25 mouse cellular contexts compared by ENCODE assay signal in the genomic region with DNA sequence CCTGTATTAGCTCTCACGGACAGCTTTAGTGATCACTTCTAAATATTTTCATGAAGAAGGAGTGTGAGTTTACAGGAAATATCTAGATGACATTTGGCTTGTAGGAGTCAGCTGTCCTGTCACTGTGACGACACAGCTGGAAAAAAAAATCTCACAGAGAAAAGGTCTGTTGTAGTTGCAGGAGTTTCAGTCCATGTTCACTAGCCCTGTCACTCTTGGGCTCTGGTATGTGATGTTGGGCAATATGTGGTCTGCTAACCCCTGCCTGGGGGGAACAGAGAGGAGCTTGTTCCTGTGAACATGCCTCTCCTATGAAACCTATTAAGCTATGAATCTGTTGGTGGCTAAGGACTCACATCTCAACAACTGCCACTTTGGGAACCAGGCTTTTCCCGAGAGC.
A peak's percentile ranks its signal among the peaks of the same experiment; 100 is the strongest.
DNase-seq lines count a peak whose midpoint lies in the region; ATAC-seq and TF ChIP-seq lines count a peak whose summit lies in the region.
"Had no signal": no experiment of that assay in that cellular context is flagged by ENCODE, and none has a peak within 500 bp of the region (broad histone marks: within the 10 kb centered on the region; RNA-seq: fewer than 3 reads in every experiment).

No protein-coding gene starts in this region.

- no peak overlapping the region for H3K9ac ChIP-seq in heart, postnatal 0 days (replicated peaks; ENCODE audit: low read depth, low read length)
- no peak overlapping the region for H3K9ac ChIP-seq in lung, postnatal 0 days (replicated peaks; ENCODE audit: low read depth)
- H3K9ac ChIP-seq in hindbrain, embryonic 13.5 days, result no peak overlapping the region
- H3K9ac ChIP-seq: embryonic facial prominence, embryonic 15.5 days; forebrain, embryonic 15.5 days; kidney, embryonic 15.5 days; liver, embryonic 13.5 days; lung, embryonic 15.5 days; midbrain, embryonic 15.5 days; neural tube, embryonic 13.5 days had no signal

- no peak for TF ChIP-seq CTCF in heart, postnatal 0 days (IDR thresholded peaks at IDR 0.05; ENCODE audit: low read depth)
- TF ChIP-seq CTCF in lung, postnatal 0 days (IDR thresholded peaks at IDR 0.05), result no peak
- TF ChIP-seq CTCF in lung, adult 2 months (IDR thresholded peaks at IDR 0.05; ENCODE audit: insufficient read depth, low read length), result no peak

- H3K27ac ChIP-seq in heart, postnatal 0 days (ENCODE audit: low read depth), result peak overlapping the region; percentile 50
- H3K27ac ChIP-seq in lung, postnatal 0 days (ENCODE audit: low read length), result peak overlapping the region; percentile 34; the same call in 1 of the 2 replicates
- no peak overlapping the region for H3K27ac ChIP-seq in hindbrain, embryonic 13.5 days
- H3K27ac ChIP-seq: embryonic facial prominence, embryonic 15.5 days; forebrain, embryonic 15.5 days; heart, adult 2 months; kidney, embryonic 15.5 days; liver, embryonic 13.5 days; lung, embryonic 15.5 days; midbrain, embryonic 15.5 days; neural tube, embryonic 13.5 days had no signal

- no peak for TF ChIP-seq POLR2A in lung, adult 2 months (IDR thresholded peaks at IDR 0.05; ENCODE audit: borderline replicate concordance, extremely low read depth, low read depth, low read length)

- no peak for TF ChIP-seq EP300 in heart, postnatal 0 days (IDR thresholded peaks at IDR 0.05; ENCODE audit: low read depth)
- no peak for TF ChIP-seq EP300 in lung, postnatal 0 days (IDR thresholded peaks at IDR 0.05)

- no peak for DNase-seq in heart, postnatal 0 days (ENCODE audit: low spot score)
- DNase-seq in heart, postnatal 4 days, result no peak
- peak; percentile 74 for DNase-seq in lung, postnatal 0 days (ENCODE audit: low spot score)
- no peak for DNase-seq in lung, adult 2 months
- peak; percentile 45 for DNase-seq in lung, postnatal 10 days
- no peak for DNase-seq in thymus, adult 18-20 months
- DNase-seq: adrenal gland, postnatal 25 days; cerebellum, adult 9-10 months; heart, adult 2 months; layer of hippocampus, adult 9-11 months; liver, embryonic 13.5 days; retina, postnatal 1 day; right cerebral cortex, postnatal 25 days; spleen, adult 18-20 months; thymus, postnatal 14 days had no signal

- 0 out of 2 replicates have a peak, but pooled peaks have one; percentile 41 for ATAC-seq in heart, postnatal 0 days (ENCODE audit: insufficient read depth, low read depth)
- peak; percentile 79 for ATAC-seq in lung, postnatal 0 days
- ATAC-seq in hindbrain, embryonic 13.5 days (ENCODE audit: low FRiP score), result no peak
- ATAC-seq: forebrain, embryonic 15.5 days; hindbrain, embryonic 16.5 days; intestine, embryonic 16.5 days; midbrain, embryonic 15.5 days had no signal

- 75% methylated on average over 3 of the region's 3 CpGs for WGBS in heart, postnatal 0 days
- 61% methylated on average over 3 of the region's 3 CpGs for WGBS in lung, postnatal 0 days
- 70% methylated on average over 3 of the region's 3 CpGs for WGBS in lung, adult 2 months
- WGBS in hindbrain, embryonic 13.5 days, result 94% methylated on average over 3 of the region's 3 CpGs

- no peaks in the 10 kb centered on the region for H3K4me1 ChIP-seq in heart, postnatal 0 days (ENCODE audit: control insufficient read depth, insufficient read depth)
- H3K4me1 ChIP-seq in lung, postnatal 0 days (ENCODE audit: insufficient read depth, low read depth, low read length), result no peaks in the 10 kb centered on the region
- no peaks in the 10 kb centered on the region for H3K4me1 ChIP-seq in lung, adult 2 months (ENCODE audit: control insufficient read depth, insufficient read depth, low read length)
- no peaks in the 10 kb centered on the region for H3K4me1 ChIP-seq in hindbrain, embryonic 13.5 days (replicated peaks)
- H3K4me1 ChIP-seq: embryonic facial prominence, embryonic 15.5 days; forebrain, embryonic 15.5 days; kidney, embryonic 15.5 days; liver, embryonic 13.5 days; lung, embryonic 15.5 days; midbrain, embryonic 15.5 days; neural tube, embryonic 13.5 days had no signal

- H3K4me3 ChIP-seq in heart, postnatal 0 days (ENCODE audit: low read depth, low read length), result no peak overlapping the region
- H3K4me3 ChIP-seq in lung, postnatal 0 days (ENCODE audit: low read depth, low read length), result no peak overlapping the region
- H3K4me3 ChIP-seq in lung, adult 2 months (replicated peaks; ENCODE audit: extremely low read depth, low read depth, low read length), result no peak overlapping the region
- H3K4me3 ChIP-seq in hindbrain, embryonic 13.5 days, result no peak overlapping the region
- H3K4me3 ChIP-seq: embryonic facial prominence, embryonic 15.5 days; forebrain, embryonic 15.5 days; heart, adult 2 months; kidney, embryonic 15.5 days; liver, embryonic 13.5 days; lung, embryonic 15.5 days; midbrain, embryonic 15.5 days; myocyte; neural tube, embryonic 13.5 days had no signal

- H3K4me2 ChIP-seq in heart, postnatal 0 days (ENCODE audit: low read depth, low read length), result no peak overlapping the region
- H3K4me2 ChIP-seq in lung, postnatal 0 days (replicated peaks; ENCODE audit: low read depth, low read length), result no peak overlapping the region
- H3K4me2 ChIP-seq in hindbrain, embryonic 13.5 days, result no peak overlapping the region
- H3K4me2 ChIP-seq: embryonic facial prominence, embryonic 15.5 days; forebrain, embryonic 15.5 days; kidney, embryonic 15.5 days; liver, embryonic 13.5 days; lung, embryonic 15.5 days; midbrain, embryonic 15.5 days; neural tube, embryonic 13.5 days had no signal

- peaks cover 69% of the 10 kb centered on the region for H3K36me3 ChIP-seq in heart, postnatal 0 days (replicated peaks; ENCODE audit: control insufficient read depth, insufficient read depth, low read length)
- H3K36me3 ChIP-seq in lung, postnatal 0 days (ENCODE audit: insufficient read depth, low read length), result peaks cover 16% of the 10 kb centered on the region; the same call in 1 of the 2 replicates
- peaks cover 14% of the 10 kb centered on the region for H3K36me3 ChIP-seq in hindbrain, embryonic 13.5 days
- H3K36me3 ChIP-seq: midbrain, embryonic 15.5 days had no signal

- H3K27me3 ChIP-seq in heart, postnatal 0 days (ENCODE audit: control insufficient read depth, insufficient read depth, low read length), result no peaks in the 10 kb centered on the region
- H3K27me3 ChIP-seq in lung, postnatal 0 days (replicated peaks; ENCODE audit: insufficient read depth, low read length), result no peaks in the 10 kb centered on the region
- H3K27me3 ChIP-seq in hindbrain, embryonic 13.5 days, result no peaks in the 10 kb centered on the region
- H3K27me3 ChIP-seq: embryonic facial prominence, embryonic 15.5 days; forebrain, embryonic 15.5 days; kidney, embryonic 15.5 days; liver, embryonic 13.5 days; lung, embryonic 15.5 days; midbrain, embryonic 15.5 days; neural tube, embryonic 13.5 days had no signal

- H3K9me3 ChIP-seq in heart, postnatal 0 days (replicated peaks; ENCODE audit: control insufficient read depth, low read length), result no peaks in the 10 kb centered on the region
- no peaks in the 10 kb centered on the region for H3K9me3 ChIP-seq in lung, postnatal 0 days (ENCODE audit: low read length)
- no peaks in the 10 kb centered on the region for H3K9me3 ChIP-seq in hindbrain, embryonic 13.5 days
- H3K9me3 ChIP-seq: embryonic facial prominence, embryonic 15.5 days; forebrain, embryonic 15.5 days; kidney, embryonic 15.5 days; liver, embryonic 13.5 days; lung, embryonic 15.5 days; midbrain, embryonic 15.5 days; neural tube, embryonic 13.5 days had no signal

Comparison
In these comparisons a context has a peak if more than half of its experiments do, and no peak if none do; other contexts are left out.
1. DNase-seq: peak in lung, postnatal 0 days (single experiment) and lung, postnatal 10 days (single experiment); none in heart, postnatal 0 days (single experiment), heart, postnatal 4 days (single experiment), lung, adult 2 months (single experiment) and thymus, adult 18-20 months (0 of 2).